Mouse (Mus musculus) cerebellum, adult 2 months (tissue): Measurements from ENCODE around the gene Kdf1.

Experiments used
- CTCF ChIP-seq: fragments of 200-500 bp; IDR thresholded peaks from 2 replicates; pipeline ENCODE4 v1.5.1; 2011; ENCODE audit warnings: low read depth, mild to moderate bottlenecking, control low read depth, low read length, moderate library complexity, borderline replicate concordance; ENCODE audit not compliant: insufficient read depth
- POLR2A ChIP-seq: fragments of 200-500 bp; IDR thresholded peaks from 2 replicates; pipeline ENCODE4 v1.6.1; 2011; ENCODE audit warnings: low read length, control low read depth, borderline replicate concordance; ENCODE audit not compliant: insufficient read depth

GRCm38 (mm10) chr4:133561622-133562021 lies 42.9 kb downstream of the Kdf1 start:
- TF ChIP-seq CTCF: no peak
- TF ChIP-seq POLR2A: no peak
